Mouse (Mus musculus) urinary bladder, postnatal 4 days (tissue): Measurements from ENCODE around the gene Tusc2.

Experiments
- DNase-seq, 2 experiments: peaks; one replicate each; pipeline ENCODE4 v3.0.0; 2021 to 2022; ENCODE audit warnings: low spot score in 2 of 2

The Tusc2 gene

DNA sequence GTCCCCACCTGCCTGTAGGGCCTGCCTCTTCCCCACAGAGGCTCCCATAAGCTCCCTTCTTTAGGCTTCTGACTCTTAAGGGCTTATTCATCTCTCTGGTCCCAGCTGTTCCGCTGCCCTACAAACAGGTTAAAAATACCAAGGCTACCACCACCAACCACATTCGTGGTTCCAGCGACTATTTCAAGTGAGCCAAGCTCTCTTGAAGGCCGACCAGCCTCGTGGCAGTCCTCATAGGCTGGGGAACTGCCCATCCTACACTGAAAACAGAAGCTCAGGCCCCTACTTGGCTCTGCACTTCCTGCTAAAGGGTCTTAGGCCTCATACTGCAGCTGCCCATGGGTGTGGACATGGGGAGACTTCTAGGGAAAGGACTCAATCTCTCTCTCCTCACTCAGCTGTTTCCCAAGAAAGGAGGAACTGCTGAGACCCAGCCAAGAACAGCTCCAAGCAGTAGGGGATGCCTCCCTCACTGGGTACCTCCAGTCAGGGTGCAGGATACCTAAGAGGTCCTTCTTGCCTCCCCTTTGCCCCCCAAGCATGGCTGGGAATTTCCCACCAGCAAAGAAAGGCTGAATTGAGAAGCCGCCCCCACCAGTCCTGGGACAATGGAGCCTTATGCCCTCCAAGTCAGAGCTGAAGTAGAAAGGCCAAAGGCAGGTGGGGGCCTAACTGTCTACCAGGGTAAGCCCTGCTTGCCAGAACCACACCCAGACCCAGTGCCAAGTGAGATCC is 48.6 kb downstream of the Tusc2 start:
- no peak for DNase-seq

DNA sequence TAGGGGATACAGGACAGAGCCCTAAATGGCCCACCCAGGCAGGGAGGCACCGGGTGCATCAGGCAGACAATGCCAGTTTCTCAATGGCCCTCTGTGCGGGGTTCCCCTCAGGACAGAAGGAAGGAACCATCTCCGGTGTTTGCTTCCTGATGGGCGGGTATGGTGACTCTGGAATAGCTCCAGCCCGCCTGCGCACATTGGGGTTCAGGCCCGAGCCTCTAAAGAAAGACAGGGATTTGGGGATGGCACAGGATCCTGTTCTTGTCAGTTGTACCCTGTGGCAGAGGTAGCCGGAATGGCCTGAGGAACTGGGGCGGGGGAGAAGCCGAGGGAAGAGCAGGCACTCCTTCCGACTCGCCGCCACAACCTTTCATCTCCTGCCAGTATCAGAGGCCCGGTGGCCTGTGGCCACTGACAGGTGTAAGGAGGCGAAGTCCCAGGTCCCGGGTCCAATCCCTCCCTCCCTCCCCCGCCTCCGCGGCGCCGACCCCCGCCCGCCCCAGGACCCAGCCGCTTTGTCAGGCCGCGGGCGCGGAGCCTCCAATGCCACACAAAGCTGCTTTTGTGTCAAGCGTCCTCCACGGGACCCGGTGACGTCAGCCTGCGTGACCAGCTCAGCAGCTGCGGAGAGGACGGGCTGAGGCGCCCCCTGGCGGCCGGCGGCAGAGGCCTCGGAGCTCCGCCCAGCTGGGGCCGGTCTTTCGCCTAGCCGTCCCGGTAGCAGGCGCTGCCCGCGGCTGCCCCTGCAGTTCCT is 49.3 kb downstream of the Tusc2 start:
- peak; percentile 97 to 99 for DNase-seq

DNA sequence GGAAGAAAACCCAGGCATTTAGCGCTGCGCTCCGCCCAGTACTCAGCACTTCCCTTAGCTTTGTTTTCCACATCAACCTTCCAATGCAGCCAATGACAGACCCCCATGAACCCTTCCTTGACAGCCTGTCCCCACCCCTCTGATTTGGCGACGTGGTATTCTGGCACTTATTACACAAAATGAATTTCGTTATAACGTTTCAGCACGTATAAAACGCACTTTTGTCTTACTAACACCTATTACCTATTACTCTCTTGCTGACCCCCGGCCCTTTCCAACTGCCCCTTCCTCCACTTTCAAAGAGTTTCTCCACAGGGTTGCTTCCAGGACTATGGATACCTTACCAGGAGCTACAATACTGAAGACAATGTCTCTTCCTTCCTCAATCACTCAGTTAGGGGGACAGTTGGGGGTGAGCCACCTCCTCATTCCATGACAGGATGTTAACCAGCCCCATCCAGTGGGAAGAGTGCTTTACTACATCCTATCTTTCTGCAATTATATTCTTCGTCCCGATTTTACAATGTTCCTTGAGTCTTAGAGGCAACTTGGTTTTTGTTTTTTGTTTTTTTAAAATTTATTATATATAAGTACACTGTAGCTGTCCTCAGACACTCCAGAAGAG is 50.0 kb downstream of the Tusc2 start:
- DNase-seq = no peak

DNA sequence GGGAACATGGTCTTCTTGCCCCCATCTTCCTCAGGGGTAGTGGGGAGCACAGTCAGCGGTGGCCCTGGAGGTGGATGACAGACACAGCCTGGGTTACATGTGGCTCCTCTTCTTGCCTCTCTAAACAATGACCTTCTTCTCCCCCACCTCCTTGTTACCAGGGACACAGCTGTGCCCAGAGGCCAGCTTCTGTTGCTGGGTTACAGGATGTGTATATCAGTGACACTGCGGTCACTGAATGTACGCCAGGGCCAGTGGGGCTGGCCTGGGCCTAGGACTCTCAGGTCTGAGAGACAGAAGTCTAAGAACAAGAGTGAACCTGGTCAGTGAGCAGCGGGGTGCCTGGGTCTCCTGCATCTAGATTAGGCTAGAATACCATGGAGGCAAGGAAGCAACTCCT is 52.0 kb downstream of the Tusc2 start:
- no peak for DNase-seq
